Mouse (Mus musculus): ENCODE measurements around the gene Klhl33.
A peak's percentile ranks its signal among the peaks of the same experiment; 100 is the strongest.
"Not testable (repeated sequence)": the region's sequence is repeated elsewhere in the genome, so short reads cannot be mapped to it uniquely, and the experiment has no call there.

Klhl33 gene

GRCm38 (mm10) chr14:50897374-50897765 is at the start of gene Klhl33:
Gene Klhl33 (minus strand): TSS chr14:50897507.
- no peak for DNase-seq (ENCODE audit: low read depth)

GRCm38 (mm10) chr14:50945526-50945925 is 48.2 kb upstream of the Klhl33 start:
- not testable (repeated sequence) for DNase-seq (ENCODE audit: low read depth)

DNA sequence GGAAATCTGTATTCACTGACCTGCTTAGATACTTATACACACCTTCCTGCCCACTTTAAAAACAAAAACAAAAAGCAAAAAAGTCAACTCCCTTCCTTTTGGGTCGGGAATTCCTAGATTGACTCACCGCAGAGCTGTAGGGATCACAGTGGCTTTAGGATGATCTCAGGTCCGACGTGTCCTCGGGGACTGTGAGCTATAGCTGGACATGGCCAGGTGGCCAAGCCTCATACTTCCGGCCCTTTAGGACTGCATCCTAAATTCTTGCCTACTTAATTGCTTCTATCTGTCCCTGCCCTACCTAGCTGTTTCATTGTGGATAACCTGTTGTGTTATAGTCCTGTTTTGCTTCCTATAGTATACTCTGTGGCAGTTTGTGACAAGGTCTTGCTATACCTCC is 47.8 kb upstream of the Klhl33 start:
- DNase-seq (ENCODE audit: low read depth), result not testable (repeated sequence)

DNA sequence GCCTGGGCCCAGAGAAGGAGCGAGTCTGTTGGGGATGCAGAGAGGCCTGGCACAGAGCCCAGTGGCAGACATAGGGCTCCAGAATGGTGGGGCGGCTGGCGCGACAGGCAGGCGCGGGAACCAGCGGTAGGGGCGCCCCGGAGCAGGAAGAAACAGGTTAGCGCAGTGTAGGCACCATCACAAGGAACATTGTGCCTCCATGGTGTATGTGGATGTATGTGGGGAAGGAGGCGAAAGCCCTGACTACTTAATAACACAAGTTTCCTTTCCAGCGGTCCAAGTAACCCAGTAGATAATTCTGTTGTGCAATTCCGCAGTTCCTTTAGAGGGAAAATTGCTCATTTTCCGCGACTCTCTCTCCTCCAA is 47.3 kb upstream of the Klhl33 start:
- DNase-seq (ENCODE audit: low read depth), result not testable (repeated sequence)

DNA sequence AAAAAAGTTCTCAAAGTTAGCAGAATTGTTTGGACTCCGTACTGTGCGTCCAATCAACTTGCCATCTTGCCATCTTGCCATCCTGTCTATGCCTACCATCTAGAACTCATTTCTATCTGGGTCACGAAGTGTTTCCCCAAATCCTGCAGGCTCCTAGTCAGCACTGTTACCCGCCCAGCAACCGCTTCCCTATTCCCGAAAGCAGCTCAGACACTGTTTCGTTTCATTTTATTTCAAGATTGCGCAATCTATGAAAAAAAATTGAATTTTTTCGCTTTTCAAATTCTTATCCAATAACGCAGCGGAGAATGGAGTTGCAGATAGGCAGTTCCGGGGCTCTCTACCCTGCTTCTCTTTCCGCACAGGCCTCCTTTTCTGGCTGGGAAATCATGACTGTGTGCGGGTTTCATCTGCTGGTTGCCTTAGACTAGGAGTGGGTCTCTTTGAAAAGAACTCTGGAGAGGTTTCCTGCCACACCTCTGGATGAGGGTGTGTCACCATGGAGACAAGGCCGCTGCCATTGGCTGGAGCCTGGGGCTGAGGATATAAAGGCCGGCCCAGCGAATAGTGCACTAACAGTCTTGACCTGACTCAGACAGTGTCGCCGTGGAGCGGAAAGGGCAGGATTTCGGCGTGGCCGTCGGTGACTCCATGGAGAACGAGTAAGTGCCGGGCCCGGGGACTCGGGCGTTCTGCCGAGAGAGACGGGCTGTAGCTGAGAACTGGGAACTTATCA is 46.8 kb upstream of the Klhl33 start, which contains the start of gene Gm49342:
Gene Gm49342, plus strand, starts transcription at position 586 of the 736 bp plus-strand sequence.
- DNase-seq (ENCODE audit: low read depth), result peak; percentile 97

DNA sequence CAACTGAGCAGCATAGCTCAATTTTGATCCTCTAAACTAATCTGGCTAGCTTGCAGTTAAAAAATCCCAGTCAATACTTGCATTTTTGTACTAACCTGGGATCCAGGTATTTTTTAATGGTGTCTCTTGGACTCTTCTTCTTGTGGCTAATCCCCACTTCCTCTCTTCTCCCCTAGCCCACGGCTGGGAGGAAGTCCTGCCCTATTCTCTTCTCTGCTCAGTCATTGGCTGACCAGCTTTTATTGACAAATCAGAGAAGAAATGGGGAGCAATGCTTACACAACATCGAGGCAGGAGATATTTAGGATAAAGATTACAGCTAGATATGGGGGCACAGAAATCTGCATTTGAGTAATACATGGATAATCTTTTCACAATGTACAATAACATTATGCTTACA is 41.6 kb upstream of the Klhl33 start:
- DNase-seq (ENCODE audit: low read depth), result peak; percentile 80

GRCm38 (mm10) chr14:50938119-50938908 is 41.0 kb upstream of the Klhl33 start:
- no peak for DNase-seq (ENCODE audit: low read depth)

DNA sequence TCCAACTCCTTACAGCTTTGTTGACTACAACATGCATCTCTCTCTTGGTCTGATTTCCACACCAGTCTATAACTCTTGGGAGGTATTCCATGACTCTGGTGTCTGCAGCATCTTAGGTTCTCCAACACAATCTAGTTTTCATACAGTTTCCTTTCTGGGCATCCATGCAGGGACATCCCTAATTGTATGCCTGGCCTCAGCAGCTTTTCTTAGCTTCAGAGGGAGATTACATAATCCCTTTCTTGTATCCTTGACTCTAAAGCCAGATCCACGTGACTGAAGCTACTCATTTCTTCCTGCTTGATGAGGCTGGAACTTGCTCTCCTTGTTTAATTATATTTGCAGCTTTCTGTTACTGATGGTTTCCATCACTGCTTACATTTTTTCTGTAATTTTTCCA is 39.3 kb upstream of the Klhl33 start:
- DNase-seq (ENCODE audit: low read depth), result no peak

- DNase-seq (ENCODE audit: low read depth), result peak; percentile 77
These were observed 34.2 kb upstream of the Klhl33 start for GRCm38 (mm10) chr14:50931493-50932020.

GRCm38 (mm10) chr14:50930754-50931492 is 33.6 kb upstream of the Klhl33 start, which contains the start of the genes Pip4p1 and Pnp:
Gene Pip4p1 (minus strand): TSS chr14:50930856.
Gene Pnp (plus strand): TSS chr14:50931082.
- DNase-seq (ENCODE audit: low read depth), result peak; percentile 100

- peak; percentile 16 for DNase-seq (ENCODE audit: low read depth)
These were observed 33.1 kb upstream of the Klhl33 start for GRCm38 (mm10) chr14:50930377-50930753.

DNA sequence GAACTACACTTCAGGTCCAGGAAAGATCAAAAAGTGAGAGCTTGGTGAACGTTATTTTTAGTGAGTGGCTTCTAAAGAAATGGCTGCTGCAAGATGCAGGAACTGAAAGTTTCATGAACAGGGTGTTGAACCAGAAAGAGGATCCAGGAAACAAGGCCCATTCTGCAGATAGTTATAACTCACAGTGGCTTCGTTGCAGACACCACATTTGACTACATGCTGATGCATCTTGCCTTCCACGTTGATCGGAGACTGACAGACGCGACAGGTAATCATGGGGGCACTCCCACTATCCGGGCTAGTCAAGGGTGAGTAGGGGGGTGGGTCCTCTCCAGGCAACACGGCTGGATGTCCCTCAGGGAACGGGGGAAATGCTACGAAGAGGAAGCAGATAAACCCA is 32.6 kb upstream of the Klhl33 start:
- peak; percentile 20 for DNase-seq (ENCODE audit: low read depth)

DNA sequence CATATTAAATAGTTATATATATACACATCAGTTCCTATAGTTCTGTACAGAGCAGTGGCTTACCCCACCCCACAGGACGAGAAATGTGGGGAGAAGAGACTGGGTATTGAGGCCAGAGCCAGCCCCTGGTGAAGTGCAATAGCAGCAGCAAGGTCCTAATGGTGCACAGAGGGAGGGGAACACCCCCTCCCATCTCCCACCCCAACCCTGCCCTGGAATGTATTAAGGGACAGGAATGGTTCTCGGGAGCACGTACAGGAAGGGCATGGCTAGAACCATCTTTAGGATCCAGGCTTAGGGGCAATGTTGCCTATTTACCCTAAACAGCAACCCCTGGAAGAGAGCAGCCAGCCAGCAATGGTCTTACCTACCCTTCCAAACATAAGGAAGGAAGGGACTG is 30.1 kb upstream of the Klhl33 start:
- no peak for DNase-seq (ENCODE audit: low read depth)

DNA sequence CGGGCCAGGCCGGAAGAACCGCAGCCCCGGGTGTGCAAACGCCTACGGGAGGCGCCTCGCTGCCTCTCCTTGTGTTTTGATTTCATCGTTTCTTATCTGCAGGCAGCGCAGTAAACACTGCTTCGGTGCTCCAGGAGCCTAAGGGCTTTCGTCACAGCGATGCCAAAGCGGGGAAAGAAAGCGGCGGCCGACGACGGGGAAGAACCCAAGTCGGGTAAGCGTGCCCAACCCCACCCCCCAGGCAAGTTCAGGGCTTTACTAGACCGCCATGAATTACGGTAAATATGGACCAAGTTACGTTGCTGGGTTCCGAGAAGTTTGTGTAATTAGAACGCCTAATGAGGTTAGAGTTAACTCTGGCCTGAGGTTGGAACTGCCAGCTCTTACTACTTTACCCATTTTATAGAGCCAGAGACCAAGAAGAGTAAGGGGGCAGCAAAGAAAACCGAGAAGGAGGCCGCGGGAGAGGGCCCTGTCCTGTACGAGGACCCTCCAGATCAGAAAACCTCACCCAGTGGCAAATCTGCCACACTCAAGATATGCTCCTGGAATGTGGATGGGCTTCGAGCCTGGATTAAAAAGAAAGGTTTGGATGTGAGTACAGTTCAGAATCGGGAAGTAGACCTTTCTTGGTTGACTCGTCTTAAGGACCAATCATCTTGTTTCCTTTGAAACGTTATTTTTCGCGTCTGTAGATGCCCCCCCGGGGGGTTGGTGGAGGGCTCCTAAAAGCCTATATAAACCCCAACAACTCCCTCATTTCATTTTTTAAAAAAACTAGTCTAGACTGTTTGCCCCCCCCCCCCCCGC is 28.0 kb upstream of the Klhl33 start:
- DNase-seq (ENCODE audit: low read depth), result peak; percentile 54

DNA sequence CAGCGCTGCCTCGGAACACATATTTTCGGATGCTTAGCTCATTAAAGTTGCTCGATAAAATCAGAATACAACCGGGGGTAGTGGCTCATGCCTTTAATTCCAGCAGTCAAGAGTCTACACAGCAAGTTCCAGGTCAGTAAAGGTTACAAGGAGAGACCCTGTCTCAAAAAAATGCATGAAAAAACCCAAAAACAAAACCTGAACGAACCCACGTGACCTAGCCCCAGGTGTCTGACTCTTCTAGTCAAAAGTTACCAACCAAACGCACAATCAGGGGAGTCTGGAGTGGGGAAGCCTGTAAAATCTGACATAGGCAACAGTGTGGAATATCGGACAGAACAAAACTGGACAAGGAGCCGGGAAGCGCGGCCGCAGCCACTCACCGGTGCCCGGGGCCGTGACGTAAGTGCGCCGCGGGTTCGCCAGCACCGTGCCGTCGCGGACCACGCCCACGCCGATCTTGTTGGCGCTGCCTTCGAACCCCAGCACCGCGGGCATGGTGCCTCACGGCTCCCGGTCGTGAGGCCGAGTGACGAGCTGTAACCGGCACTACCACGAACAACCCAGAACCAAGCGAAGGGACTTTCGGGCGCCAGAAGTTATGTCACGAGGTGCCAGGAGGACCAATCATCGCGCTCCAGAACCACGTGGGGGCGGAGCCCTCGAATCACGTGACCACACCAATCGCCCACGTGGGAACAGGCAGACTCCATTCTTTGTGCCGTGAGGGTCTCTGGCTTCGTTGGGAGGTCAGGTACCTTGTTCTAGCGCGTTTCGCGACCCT is 27.2 kb upstream of the Klhl33 start, which contains the start of the genes Osgep and Apex1:
Gene Osgep, minus strand, starts transcription at position 613 of the 784 bp plus-strand sequence.
Gene Apex1, plus strand, starts transcription at position 688 of the 784 bp plus-strand sequence.
- DNase-seq (ENCODE audit: low read depth), result peak; percentile 97

DNA sequence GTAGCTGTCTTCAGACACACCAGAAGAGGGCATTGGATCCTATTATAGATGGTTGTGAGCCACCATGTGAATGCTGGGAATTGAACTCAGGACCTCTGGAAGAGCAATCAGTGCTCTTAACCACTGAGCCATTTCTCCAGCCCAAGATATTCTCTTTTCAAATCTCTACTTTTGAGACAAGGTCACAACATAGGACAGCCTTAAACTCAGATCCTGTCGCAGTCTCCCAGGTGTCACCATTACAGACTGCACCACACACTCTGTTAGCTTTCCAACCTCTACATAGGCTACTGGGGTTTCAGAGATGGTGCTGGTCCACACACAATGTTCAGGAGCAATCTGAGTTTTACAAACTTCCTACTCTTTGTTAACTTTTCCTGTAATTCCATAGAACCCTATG is 26.1 kb upstream of the Klhl33 start:
- peak; percentile 28 for DNase-seq (ENCODE audit: low read depth)

DNA sequence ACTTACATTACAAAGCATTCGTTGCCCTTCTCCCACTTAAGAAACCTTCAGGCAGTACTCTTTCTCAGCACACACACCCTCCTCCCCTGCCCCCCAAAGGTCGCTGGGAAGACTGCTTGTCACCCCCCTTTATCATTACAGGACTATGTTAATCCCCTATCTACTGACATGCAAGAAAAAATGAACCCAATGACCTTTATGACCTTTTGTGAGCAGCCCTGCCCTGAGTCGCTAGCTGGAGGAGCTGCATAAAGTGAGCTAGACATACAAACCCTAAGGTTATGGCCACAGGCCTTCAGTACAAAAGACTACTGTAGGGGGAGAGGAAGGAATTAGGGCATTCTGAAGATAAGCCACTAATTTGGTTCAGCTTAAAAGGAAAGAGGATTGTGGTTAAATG is 14.0 kb upstream of the Klhl33 start:
- no peak for DNase-seq (ENCODE audit: low read depth)

DNA sequence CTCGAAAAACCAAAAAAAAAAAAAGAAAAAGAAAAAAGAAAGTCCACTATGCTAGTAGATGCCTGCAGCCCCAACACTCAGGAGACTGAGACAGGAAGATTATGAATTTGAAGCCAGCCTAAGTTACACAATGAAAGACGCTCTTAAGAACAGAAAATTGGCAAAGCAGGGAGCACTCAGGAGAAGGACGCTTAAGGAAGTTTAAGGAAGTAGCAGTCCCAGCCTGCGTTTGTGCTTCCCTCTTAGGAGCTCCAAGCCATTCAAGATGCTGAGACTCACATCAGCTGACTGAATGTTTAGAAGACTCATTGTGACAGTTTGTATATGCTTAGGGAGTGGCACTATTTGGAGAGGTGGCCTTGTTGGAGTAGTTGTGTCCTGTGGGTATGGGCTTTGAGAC is 10.8 kb upstream of the Klhl33 start:
- DNase-seq (ENCODE audit: low read depth), result no peak

- not testable (repeated sequence) for DNase-seq (ENCODE audit: low read depth)
These were observed 8.0 kb upstream of the Klhl33 start for GRCm38 (mm10) chr14:50905327-50905726.

- DNase-seq (ENCODE audit: low read depth), result no peak
These were observed 7.5 kb upstream of the Klhl33 start for GRCm38 (mm10) chr14:50904828-50905129.
